Mouse (Mus musculus) midbrain, embryonic 13.5 days (tissue): Measurements from ENCODE around the gene Sema3e. TPM values are rescaled to one million over a fixed set of nuclear protein-coding genes. Genes with fewer than 3 reads are reported as not detected.

Source experiments
- ATAC-seq: fragments of 200-750 bp; cut with Nextera tagmentation; 2 replicates; pipeline ENCODE4 v1.8.0; 2017; ENCODE audit warnings: mild to moderate bottlenecking, moderate TSS enrichment, moderate library complexity
- H3K27ac ChIP-seq: fragments of 300-500 bp; sonication (generic); 2 replicates; pipeline ENCODE4 v1.5.1; 2015; ENCODE audit warnings: inconsistent platforms, mild to moderate bottlenecking, moderate library complexity
- H3K27me3 ChIP-seq: fragments of 300-500 bp; sonication (generic); 2 replicates; pipeline ENCODE4 v1.6.1; 2015; ENCODE audit warnings: mild to moderate bottlenecking, inconsistent platforms
- H3K36me3 ChIP-seq: fragments of 300-500 bp; sonication (generic); 2 replicates; pipeline ENCODE4 v1.6.1; 2015; ENCODE audit warnings: mild to moderate bottlenecking, inconsistent platforms
- H3K4me1 ChIP-seq: fragments of 300-500 bp; sonication (generic); replicated peaks from 2 replicates; pipeline ENCODE4 v1.6.1; 2015; ENCODE audit warnings: inconsistent platforms
- H3K4me2 ChIP-seq: fragments of 300-500 bp; sonication (generic); replicated peaks from 2 replicates; pipeline ENCODE4 v1.6.1; 2015; ENCODE audit warnings: moderate library complexity, mild to moderate bottlenecking, inconsistent platforms
- H3K4me3 ChIP-seq: fragments of 300-500 bp; sonication (generic); replicated peaks from 2 replicates; pipeline ENCODE4 v1.5.1; 2015; ENCODE audit warnings: mild to moderate bottlenecking, inconsistent platforms
- H3K9ac ChIP-seq: fragments of 300-500 bp; sonication (generic); replicated peaks from 2 replicates; pipeline ENCODE4 v1.6.1; 2015; ENCODE audit warnings: mild to moderate bottlenecking, inconsistent platforms
- H3K9me3 ChIP-seq: fragments of 300-500 bp; sonication (generic); 2 replicates; pipeline ENCODE4 v1.6.1; 2016; ENCODE audit warnings: mild to moderate bottlenecking, inconsistent platforms
- WGBS: fragments of 180-500 bp; shearing (Covaris S2); methylation state at CpG from one replicate; pipeline ENCODE4 v1.1.7; 2015; 5-methylcytosine and 5-hydroxymethylcytosine counted together
- polyA plus RNA-seq: library from polyadenylated mRNA; unstranded; fragments of >200 nt; fragmentation: Nextera tagmentation; extraction: Ambion mirVana; gene quantifications from 2 replicates; pipeline ENCODE4 v1.2.1, GENCODE M21; 2015

The Sema3e gene
- polyA plus RNA-seq, 1 experiment from 2014 or later, result 2.0 TPM

DNA sequence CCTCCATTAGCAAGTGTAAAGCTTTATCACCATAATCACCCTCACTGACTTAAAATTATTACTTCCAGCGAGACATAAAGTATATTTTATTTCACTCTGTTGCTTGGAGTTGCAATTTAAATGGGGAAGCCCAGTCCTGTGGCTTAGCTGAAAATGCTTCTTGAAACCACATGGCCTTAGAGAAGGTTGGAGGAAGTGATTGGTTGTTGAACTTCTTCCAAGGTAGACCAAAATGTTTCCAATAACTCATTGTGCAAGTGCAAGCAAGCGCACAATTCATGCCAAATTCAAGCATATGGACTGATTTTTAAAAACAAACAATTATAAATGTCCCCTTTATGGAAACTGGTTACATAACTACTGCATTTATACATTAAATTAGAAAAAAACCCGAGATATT, 206.0 kb downstream of the Sema3e start:
- Histone ChIP-seq H3K27me3 (no peaks in the 10 kb centered on the region), H3K9ac (no peak overlapping the region), H3K4me3 (no peak overlapping the region), H3K36me3 (no peaks in the 10 kb centered on the region), H3K4me2 (no peak overlapping the region), H3K4me1 (no peaks in the 10 kb centered on the region), H3K9me3 (no peaks in the 10 kb centered on the region), H3K27ac (no peak overlapping the region)
- no peak for ATAC-seq
- 85% methylated on average over 3 of the region's 3 CpGs for WGBS

DNA sequence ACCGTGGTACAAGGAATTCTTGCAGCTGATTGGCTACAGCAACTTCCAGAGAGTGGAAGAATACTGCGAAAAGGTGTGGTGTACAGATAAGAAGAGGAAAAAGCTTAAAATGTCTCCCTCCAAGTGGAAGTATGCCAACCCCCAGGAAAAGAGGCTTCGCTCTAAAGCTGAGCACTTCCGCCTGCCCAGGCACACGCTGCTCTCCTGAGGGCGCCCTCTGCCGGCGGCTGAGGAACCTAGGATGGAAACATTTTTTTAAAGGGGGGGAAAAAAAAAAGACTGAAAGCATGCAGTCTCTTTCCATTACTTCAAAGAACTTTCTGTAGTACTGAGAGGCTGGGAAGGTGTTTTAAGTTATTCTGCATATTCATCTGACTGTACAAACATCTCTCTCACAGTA, 227.5 kb downstream of the Sema3e start:
- Histone ChIP-seq H3K4me1 (no peaks in the 10 kb centered on the region), H3K4me3 (no peak overlapping the region), H3K4me2 (no peak overlapping the region), H3K9me3 (no peaks in the 10 kb centered on the region), H3K27ac (no peak overlapping the region), H3K27me3 (no peaks in the 10 kb centered on the region), H3K9ac (no peak overlapping the region), H3K36me3 (no peaks in the 10 kb centered on the region)
- 51% methylated on average over 8 of the region's 8 CpGs for WGBS
- ATAC-seq, result no peak

DNA sequence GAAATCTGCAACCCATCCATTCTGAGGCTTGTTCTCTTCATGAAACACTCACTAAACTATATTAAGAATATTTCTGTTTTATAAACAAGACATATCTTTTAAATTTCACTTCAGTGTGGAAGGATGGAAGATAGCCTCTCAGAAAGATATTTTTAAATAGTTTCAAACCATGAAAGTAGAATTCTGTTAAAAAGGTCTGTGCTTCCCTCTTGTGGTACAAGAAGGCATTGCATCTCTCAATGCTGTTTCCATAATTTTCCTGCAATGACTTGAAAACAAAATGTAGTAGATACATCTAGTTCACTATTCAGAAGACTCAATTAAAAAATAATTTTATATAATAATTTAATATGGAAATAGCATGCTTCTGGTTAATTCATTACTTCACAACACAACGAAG, 228.3 kb downstream of the Sema3e start:
- no peak overlapping the region for H3K9ac ChIP-seq
- no peak for ATAC-seq
- H3K36me3 ChIP-seq, result no peaks in the 10 kb centered on the region
- H3K4me1 ChIP-seq, result no peaks in the 10 kb centered on the region
- H3K9me3 ChIP-seq, result no peaks in the 10 kb centered on the region
- no peak overlapping the region for H3K27ac ChIP-seq
- no peak overlapping the region for H3K4me2 ChIP-seq
- H3K4me3 ChIP-seq, result no peak overlapping the region
- no peaks in the 10 kb centered on the region for H3K27me3 ChIP-seq
- WGBS, result 74% methylated on average over 1 of the region's 1 CpGs

DNA sequence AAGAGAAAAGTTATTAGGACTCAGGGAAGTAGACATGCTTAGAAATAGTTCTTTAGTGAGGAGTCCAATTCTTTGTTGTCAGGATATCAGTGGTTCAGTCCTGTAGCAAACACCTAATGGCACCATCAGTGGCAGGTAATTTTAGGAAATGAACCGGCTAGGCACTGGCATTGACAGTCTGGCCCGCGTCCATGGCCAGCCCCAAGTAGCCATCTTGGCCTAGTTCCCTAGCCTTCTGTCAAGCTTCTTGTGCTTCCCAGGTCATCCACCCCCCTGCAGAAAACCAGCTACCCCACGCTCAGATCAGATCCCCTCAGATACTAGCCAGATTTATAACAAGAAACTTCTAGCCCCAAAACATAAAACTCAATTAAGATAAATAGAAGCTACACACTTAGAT, 235.1 kb downstream of the Sema3e start:
- H3K4me3 ChIP-seq, result no peak overlapping the region

DNA sequence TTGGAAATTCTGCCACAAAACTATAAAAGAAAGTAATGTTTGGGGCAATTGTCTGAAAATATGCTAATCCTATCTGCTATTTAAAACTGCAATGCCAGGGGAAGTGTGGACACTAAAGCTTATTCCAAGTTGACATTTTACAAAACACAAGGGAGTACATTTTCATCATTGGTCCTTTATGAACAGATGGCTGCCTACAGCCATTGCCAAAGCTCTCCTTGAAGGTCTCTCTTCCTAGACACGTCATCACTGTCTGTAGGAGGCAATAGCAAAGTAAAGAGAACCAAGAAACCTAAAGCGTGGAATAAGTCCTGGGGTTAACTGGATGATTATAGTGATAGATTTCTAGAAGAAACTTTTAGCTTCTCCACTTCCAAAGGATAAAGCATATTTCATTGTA, 242.3 kb downstream of the Sema3e start:
- no peaks in the 10 kb centered on the region for H3K4me1 ChIP-seq
- no peak overlapping the region for H3K9ac ChIP-seq
- WGBS, result 71% methylated on average over 2 of the region's 2 CpGs
- no peak overlapping the region for H3K4me3 ChIP-seq
- H3K4me2 ChIP-seq, result no peak overlapping the region
- no peak for ATAC-seq
- no peaks in the 10 kb centered on the region for H3K36me3 ChIP-seq
- H3K27ac ChIP-seq, result no peak overlapping the region
- H3K27me3 ChIP-seq, result no peaks in the 10 kb centered on the region
- H3K9me3 ChIP-seq, result no peaks in the 10 kb centered on the region

More for the DNA sequence above, 235.1 kb downstream of the Sema3e start:
- no peak overlapping the region for H3K27ac ChIP-seq
- no peaks in the 10 kb centered on the region for H3K36me3 ChIP-seq
- H3K9me3 ChIP-seq, result no peaks in the 10 kb centered on the region
- ATAC-seq, result no peak
- WGBS, result 95% methylated on average over 4 of the region's 4 CpGs
- no peaks in the 10 kb centered on the region for H3K4me1 ChIP-seq
- no peak overlapping the region for H3K4me2 ChIP-seq
- no peaks in the 10 kb centered on the region for H3K27me3 ChIP-seq
- no peak overlapping the region for H3K9ac ChIP-seq

Other genes with a start within 250 kb of the Sema3e start
- not detected in 2 replicates for gene Speer3, start 233.7 kb upstream of the Sema3e start, polyA plus RNA-seq